Mouse (Mus musculus) hindbrain, embryonic 11.5 days (tissue): ENCODE data around the gene Lum. TPM values are rescaled to one million over a fixed set of nuclear protein-coding genes. Genes with fewer than 3 reads are reported as not detected.
A peak's percentile ranks its signal among the peaks of the same experiment; 100 is the strongest.

Source experiments
- ATAC-seq: fragments of 200-750 bp; cut with Nextera tagmentation; 2 replicates; pipeline ENCODE4 v1.8.0; 2017; ENCODE audit warnings: mild to moderate bottlenecking, moderate TSS enrichment, moderate library complexity; ENCODE audit not compliant: low FRiP score
- DNase-seq: peaks from one replicate; pipeline ENCODE4 v3.0.0-alpha.2; 2015; ENCODE audit warnings: low spot score
- H3K27ac ChIP-seq: fragments of 300-500 bp; sonication (generic); 2 replicates; pipeline ENCODE4 v1.5.1; 2014; ENCODE audit warnings: mild to moderate bottlenecking, low read depth, low read length
- H3K27me3 ChIP-seq: fragments of 300-500 bp; sonication (generic); 2 replicates; pipeline ENCODE4 v1.6.1; 2014; ENCODE audit warnings: mild to moderate bottlenecking, low read length, moderate library complexity, mixed read lengths; ENCODE audit not compliant: control insufficient read depth, insufficient read depth
- H3K36me3 ChIP-seq: fragments of 300-500 bp; sonication (generic); 2 replicates; pipeline ENCODE4 v1.6.1; 2014; ENCODE audit warnings: mild to moderate bottlenecking, low read length, moderate library complexity, mixed read lengths; ENCODE audit not compliant: control insufficient read depth, insufficient read depth
- H3K4me1 ChIP-seq: fragments of 300-500 bp; sonication (generic); replicated peaks from 2 replicates; pipeline ENCODE4 v1.6.1; 2014; ENCODE audit warnings: low read length, mixed read lengths; ENCODE audit not compliant: control insufficient read depth, insufficient read depth
- H3K4me2 ChIP-seq: fragments of 300-500 bp; sonication (generic); replicated peaks from 2 replicates; pipeline ENCODE4 v1.6.1; 2014; ENCODE audit warnings: mild to moderate bottlenecking, low read depth, low read length
- H3K4me3 ChIP-seq: fragments of 300-500 bp; sonication (generic); 2 replicates; pipeline ENCODE4 v1.5.1; 2014; ENCODE audit warnings: low read depth, low read length
- H3K9ac ChIP-seq: fragments of 300-500 bp; sonication (generic); 2 replicates; pipeline ENCODE4 v1.6.1; 2014; ENCODE audit warnings: low read depth, low read length
- H3K9me3 ChIP-seq: fragments of 300-500 bp; sonication (generic); 2 replicates; pipeline ENCODE4 v1.6.1; 2016; ENCODE audit warnings: low read length; ENCODE audit not compliant: control insufficient read depth
- WGBS: fragments of 180-500 bp; shearing (Covaris S2); extraction: QIAGEN DNeasy Blood & Tissue Kit; methylation state at CpG from one replicate; pipeline ENCODE4 v1.1.7; 2014; 5-methylcytosine and 5-hydroxymethylcytosine counted together
- polyA plus RNA-seq: library from polyadenylated mRNA; unstranded; fragments of >200 nt; fragmentation: Nextera tagmentation; extraction: Ambion mirVana; gene quantifications from 2 replicates; pipeline ENCODE4 v1.2.1, GENCODE M21; 2014

Lum gene
- 83.7 and 84.8 TPM in 2 replicates for polyA plus RNA-seq

GRCm38 (mm10) chr10:97564957-97565856 is at the start of gene Lum:
TSS of gene Lum (plus strand) at chr10:97565128.
- Histone ChIP-seq H3K27me3 (no peaks in the 10 kb centered on the region), H3K9me3 (no peaks in the 10 kb centered on the region), H3K4me3 (no peak within 1 kb of the TSS), H3K4me1 (no peaks in the 10 kb centered on the region), H3K36me3 (no peaks in the 10 kb centered on the region), H3K27ac (no peak within 1 kb of the TSS), H3K9ac (no peak within 1 kb of the TSS), H3K4me2 (no peak within 1 kb of the TSS)
- WGBS: 60% methylated on average over 10 of the region's 10 CpGs
- DNase-seq (peak; percentile 21), ATAC-seq (no peak; the same call in 1 of the 2 replicates)

GRCm38 (mm10) chr10:97523366-97523765 is 41.6 kb upstream of the Lum start:
- ATAC-seq: no peak
- no peak overlapping the region for H3K27ac ChIP-seq
- H3K36me3 ChIP-seq: no peaks in the 10 kb centered on the region
- H3K27me3 ChIP-seq: no peaks in the 10 kb centered on the region
- no peaks in the 10 kb centered on the region for H3K9me3 ChIP-seq
- WGBS: 83% methylated on average over 3 of the region's 3 CpGs
- H3K4me3 ChIP-seq: no peak overlapping the region
- DNase-seq: no peak
- no peaks in the 10 kb centered on the region for H3K4me1 ChIP-seq
- no peak overlapping the region for H3K4me2 ChIP-seq
- no peak overlapping the region for H3K9ac ChIP-seq

GRCm38 (mm10) chr10:97535697-97536096 is 29.2 kb upstream of the Lum start:
- Histone ChIP-seq H3K27me3 (no peaks in the 10 kb centered on the region), H3K9me3 (no peaks in the 10 kb centered on the region), H3K4me3 (no peak overlapping the region), H3K4me1 (no peaks in the 10 kb centered on the region), H3K4me2 (no peak overlapping the region), H3K9ac (no peak overlapping the region), H3K36me3 (no peaks in the 10 kb centered on the region), H3K27ac (no peak overlapping the region)
- no peak for DNase-seq
- ATAC-seq: no peak
- 87% methylated on average over 4 of the region's 4 CpGs for WGBS

- Histone ChIP-seq H3K27me3 (no peaks in the 10 kb centered on the region), H3K9me3 (no peaks in the 10 kb centered on the region), H3K4me1 (no peaks in the 10 kb centered on the region), H3K27ac (no peak overlapping the region), H3K4me2 (no peak overlapping the region), H3K36me3 (no peaks in the 10 kb centered on the region), H3K9ac (no peak overlapping the region), H3K4me3 (no peak overlapping the region)
- ATAC-seq: no peak
- no peak for DNase-seq
- 61% methylated on average over 2 of the region's 2 CpGs for WGBS
Observed at GRCm38 (mm10) chr10:97536921-97537320, 28.0 kb upstream of the Lum start.

- no peak for DNase-seq
- no peak overlapping the region for H3K4me2 ChIP-seq
- ATAC-seq: no peak
- no peaks in the 10 kb centered on the region for H3K36me3 ChIP-seq
- no peak overlapping the region for H3K27ac ChIP-seq
- H3K9me3 ChIP-seq: no peaks in the 10 kb centered on the region
- no peaks in the 10 kb centered on the region for H3K27me3 ChIP-seq
- H3K4me1 ChIP-seq: no peaks in the 10 kb centered on the region
- WGBS: 93% methylated on average over 4 of the region's 4 CpGs
- H3K9ac ChIP-seq: no peak overlapping the region
- H3K4me3 ChIP-seq: no peak overlapping the region
Observed at GRCm38 (mm10) chr10:97538202-97538601, 26.7 kb upstream of the Lum start.

- Histone ChIP-seq H3K27me3 (no peaks in the 10 kb centered on the region), H3K9me3 (no peaks in the 10 kb centered on the region), H3K4me3 (no peak overlapping the region), H3K27ac (no peak overlapping the region), H3K36me3 (no peaks in the 10 kb centered on the region), H3K4me1 (no peaks in the 10 kb centered on the region), H3K9ac (no peak overlapping the region), H3K4me2 (no peak overlapping the region)
- DNase-seq (no peak), ATAC-seq (no peak)
- WGBS: 86% methylated on average over 1 of the region's 1 CpGs
Observed at GRCm38 (mm10) chr10:97547740-97548139, 17.2 kb upstream of the Lum start.

GRCm38 (mm10) chr10:97567489-97568135 is 2.7 kb downstream of the Lum start:
- Histone ChIP-seq H3K36me3 (no peaks in the 10 kb centered on the region), H3K27me3 (no peaks in the 10 kb centered on the region), H3K27ac (no peak overlapping the region), H3K9ac (no peak overlapping the region), H3K9me3 (no peaks in the 10 kb centered on the region), H3K4me2 (no peak overlapping the region), H3K4me1 (no peaks in the 10 kb centered on the region), H3K4me3 (no peak overlapping the region)
- DNase-seq (no peak), ATAC-seq (no peak)
- WGBS: 64% methylated on average over 8 of the region's 8 CpGs

GRCm38 (mm10) chr10:97582543-97583231 is 17.8 kb downstream of the Lum start:
- no peaks in the 10 kb centered on the region for H3K27me3 ChIP-seq
- H3K9me3 ChIP-seq: no peaks in the 10 kb centered on the region
- no peak for DNase-seq
- no peak overlapping the region for H3K4me2 ChIP-seq
- H3K9ac ChIP-seq: no peak overlapping the region
- no peak overlapping the region for H3K4me3 ChIP-seq
- H3K27ac ChIP-seq: no peak overlapping the region
- H3K4me1 ChIP-seq: no peaks in the 10 kb centered on the region
- no peaks in the 10 kb centered on the region for H3K36me3 ChIP-seq
- 87% methylated on average over 4 of the region's 4 CpGs for WGBS
- no peak for ATAC-seq
